Mouse (Mus musculus): ENCODE data around the gene Smc2.
A peak's percentile ranks its signal among the peaks of the same experiment; 100 is the strongest.
"Not testable (repeated sequence)": the region's sequence is repeated elsewhere in the genome, so short reads cannot be mapped to it uniquely, and the experiment has no call there.

Gene Smc2

DNA sequence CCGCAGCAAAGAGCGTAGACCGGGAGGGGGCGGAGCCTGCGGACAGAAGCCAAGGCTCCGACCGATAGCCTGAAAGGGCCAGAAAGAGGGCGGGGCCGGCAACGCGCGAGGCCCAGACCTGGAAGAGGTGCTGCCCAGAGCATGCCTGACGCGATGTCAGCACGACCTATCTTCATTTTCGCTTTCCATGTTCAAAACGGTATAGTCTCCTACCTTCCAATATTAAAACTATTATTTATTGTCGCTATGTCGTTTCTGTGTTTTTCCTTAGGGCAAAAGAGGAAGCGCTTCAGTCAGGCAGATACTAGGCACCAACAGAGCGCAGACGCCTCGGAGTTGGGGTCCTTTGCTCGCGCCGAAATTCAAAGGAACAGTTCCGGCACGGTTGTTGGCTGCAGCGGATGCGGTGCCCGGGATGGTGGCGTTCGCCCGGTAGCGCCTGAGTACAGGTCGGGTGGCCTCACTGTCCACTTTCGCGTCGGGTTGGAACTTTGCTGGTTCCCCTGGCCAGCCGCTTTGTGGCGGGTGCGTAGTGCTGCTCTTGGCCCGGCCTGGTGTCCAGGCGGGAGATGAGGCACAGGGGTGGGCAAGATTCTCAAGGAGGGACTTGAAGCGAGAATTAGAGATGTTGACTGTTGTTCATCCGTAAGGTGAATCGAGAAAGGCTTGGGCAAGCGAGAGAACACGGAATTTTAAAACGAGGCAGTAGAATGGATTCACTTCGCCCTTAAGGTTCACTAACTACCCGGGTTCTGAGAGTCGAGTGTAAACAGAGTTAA is at the start of gene Smc2:
TSS of gene Smc2 (plus strand) at position 358 of the 779 bp plus-strand sequence.
- peak; percentile 90 to 91 for DNase-seq (ENCODE audit: low spot score in 2 of 2)

DNA sequence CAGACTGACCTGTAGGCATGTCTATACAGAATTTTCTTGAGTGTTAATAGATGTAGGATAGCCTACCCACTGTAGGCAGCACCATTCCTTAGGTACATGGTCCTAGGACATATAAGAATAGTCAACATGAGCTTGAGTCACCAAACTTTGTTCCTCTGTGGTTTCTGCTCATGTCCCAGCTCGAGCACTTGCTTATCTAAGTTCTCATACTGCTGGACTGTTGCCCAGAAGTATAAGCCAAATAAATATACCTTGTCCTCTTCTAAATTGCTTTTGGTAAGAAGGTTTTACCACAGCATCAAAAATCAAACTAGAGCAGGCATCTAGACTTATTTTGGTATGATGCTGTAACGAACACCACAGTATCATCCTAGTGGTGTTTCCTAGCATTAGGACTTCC is 27.5 kb upstream of the Smc2 start:
- no peak for DNase-seq (ENCODE audit: low spot score in 2 of 2)

DNA sequence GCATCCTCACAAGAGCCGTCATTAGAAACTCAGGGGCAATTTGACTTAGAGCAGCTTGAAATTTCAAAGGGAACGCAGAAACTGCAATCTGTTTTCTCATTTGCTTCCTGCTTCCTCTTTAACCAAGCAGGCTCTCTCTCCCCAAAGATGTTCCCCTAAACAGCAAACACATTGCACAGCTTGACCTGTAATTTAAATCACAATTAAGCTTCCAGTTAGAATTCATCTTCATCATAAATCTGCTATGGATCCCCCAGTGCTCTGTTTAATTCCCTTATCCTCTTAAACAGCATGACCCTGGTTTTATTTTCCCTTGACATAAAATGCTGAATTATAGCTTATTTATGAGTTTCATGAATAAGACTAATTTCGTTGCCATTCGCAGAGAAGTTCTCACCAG is 15.4 kb upstream of the Smc2 start:
- DNase-seq (ENCODE audit: low spot score in 2 of 2), result no peak

DNA sequence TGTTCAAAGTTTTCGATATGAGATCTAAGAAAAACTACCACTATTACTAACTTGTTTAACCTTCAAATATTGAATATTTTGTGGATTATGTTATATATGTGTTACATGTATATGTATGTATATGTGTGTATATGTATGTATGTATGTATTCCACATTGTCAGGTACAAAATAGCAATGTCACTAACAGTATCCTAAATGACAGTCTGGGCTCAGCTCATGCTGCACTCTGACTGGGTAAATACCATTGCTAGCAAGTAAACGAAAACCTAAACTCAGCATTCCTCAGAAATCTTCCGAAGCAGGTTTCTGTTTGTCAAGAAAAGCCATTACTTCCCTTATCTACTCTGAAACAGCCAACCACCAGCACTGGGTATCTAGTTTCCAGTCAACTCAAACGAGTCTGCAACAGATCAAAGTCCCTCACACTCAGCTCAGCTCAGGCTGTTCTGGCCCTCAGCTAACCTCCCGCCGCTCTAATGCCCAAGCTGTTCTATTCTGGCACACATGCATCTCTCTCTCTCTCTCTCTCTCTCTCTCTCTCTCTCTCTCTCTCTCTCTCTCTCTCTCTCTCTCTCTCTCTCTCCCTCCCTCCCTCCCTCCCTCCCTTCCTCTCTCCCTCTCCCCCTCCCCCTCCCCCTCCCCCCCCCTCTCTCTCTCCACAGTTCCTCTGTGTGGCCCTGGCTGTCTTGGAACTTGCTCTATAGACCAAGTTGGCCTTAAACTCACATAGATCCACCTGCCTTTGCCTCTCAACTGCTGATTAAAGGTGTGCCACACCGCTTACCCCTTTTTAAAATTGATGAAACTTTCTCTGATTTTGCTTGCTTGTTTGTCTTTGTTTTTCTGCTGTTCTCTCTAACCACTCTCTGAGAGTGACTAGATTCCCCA is 9.5 kb upstream of the Smc2 start:
- no peak for DNase-seq (ENCODE audit: low spot score in 2 of 2)

DNA sequence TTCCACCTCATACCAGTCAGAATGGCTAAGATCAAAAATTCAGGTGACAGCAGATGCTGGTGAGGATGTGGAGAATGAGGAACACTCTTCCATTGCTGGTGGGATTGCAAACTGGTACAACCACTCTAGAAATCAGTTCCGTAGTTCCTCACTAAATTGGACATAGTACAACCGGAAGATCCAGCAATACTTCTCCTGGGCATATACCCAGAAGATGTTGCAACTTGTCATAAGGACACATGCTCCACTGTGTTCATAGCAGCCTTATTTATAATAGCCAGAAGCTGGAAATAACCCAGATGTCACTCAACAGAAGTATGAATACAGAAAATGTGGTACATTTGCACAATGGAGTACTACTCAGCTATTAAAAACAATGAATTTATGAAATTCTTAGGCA is 3.5 kb upstream of the Smc2 start:
- DNase-seq (ENCODE audit: low spot score in 2 of 2), result not testable (repeated sequence)

DNA sequence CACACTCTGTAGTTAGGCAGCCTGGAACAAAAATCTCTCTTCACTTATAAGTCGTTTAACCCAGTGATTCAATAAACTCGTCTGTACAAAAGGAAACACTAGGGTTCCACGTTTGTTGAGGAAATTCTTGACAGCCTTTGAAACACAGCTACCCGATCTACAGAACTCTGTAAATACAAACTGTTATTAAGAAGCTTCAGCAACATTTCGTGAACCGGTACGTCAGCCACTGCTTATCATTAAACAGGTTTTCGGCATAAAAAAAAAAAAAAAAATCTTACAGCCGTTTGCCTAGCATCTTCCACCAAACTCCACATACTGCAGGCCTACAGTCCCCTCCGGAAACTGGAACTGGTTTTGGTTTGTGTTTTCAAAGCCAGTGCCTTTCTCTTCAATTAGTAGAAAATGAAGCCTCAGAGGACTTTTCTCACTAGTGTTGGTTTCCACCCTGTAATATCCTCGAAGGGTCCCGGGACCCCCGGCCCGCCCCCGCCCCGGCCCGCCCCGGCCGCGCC is 615 bp upstream of the Smc2 start:
- no peak for DNase-seq (ENCODE audit: low spot score in 2 of 2)

DNA sequence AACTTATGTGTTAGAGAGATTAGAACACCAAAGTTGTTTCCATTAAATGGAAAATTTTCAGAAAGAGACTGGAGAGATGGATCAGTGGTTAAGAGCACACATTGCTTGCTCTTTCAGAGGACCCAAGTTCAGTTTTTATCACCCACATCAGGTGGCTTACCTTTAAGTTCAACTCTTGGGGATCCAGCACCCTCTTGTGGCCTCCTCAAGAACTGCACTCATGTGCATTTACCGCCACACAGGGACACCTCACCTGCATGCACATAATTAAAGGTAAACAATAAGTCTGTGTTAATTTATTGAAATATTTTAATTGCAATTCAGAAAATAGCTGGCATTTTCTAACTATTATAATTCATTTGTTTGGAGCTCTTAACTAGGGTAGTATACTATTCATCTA is 20.7 kb downstream of the Smc2 start:
- DNase-seq (ENCODE audit: low spot score in 2 of 2), result no peak

DNA sequence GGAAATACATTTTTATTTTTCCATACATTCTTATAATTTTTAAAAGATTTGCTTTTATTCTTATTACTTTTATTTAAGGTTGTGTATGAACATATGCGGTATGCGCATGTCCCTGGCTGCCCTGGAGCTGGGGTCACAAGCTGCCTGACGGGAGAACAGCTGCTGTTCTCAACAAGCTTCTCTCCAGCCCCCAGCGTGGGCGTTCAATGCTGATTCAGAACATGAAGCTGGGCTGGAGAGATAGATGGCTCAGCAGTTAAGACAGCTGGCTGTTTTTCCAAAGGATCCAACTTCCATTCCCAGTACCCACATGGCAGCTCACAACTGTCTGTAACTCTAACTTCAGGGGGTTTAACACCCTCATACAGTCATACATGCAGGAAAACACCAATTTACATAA is 22.3 kb downstream of the Smc2 start:
- no peak for DNase-seq (ENCODE audit: low spot score in 2 of 2)

DNA sequence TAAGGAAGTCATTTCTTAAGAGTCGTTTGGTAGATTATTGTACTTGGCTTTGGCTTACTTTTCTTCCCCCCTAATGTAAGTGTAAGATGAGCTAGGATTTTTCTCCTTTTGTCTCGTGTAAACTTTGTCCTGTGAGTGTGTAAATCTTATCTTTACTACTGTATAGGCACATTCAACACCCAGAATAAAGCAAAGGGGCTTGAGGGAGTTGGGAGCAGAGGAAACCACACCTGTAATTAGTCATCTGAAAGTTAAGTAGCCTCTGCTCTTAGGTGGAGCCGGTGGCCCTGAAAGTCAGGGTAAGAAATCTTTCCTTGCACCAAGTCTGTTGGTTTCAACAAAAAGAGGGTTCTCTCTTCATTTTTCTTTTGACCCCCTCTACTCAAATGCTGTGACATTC is 34.4 kb downstream of the Smc2 start:
- DNase-seq (ENCODE audit: low spot score in 2 of 2), result no peak

DNA sequence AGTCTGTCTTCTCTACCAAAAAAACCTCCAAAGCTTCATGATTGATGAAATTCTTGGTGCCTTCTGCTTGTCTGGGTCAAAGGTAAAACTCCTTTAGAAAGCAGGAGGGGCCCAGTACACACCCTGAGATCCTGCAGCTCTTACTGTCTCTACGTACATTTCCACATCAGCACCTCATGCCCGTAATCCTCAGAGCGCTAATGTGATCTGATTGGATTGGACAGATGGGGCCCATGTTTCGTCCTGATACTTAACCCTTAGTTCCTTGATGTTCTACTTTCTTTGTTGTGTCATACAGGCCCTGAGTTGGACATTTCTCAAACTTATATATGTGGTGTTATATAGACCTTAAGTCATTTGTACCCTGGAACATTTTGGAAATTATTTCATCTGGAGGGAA is 48.4 kb downstream of the Smc2 start:
- no peak for DNase-seq (ENCODE audit: low spot score in 2 of 2)

DNA sequence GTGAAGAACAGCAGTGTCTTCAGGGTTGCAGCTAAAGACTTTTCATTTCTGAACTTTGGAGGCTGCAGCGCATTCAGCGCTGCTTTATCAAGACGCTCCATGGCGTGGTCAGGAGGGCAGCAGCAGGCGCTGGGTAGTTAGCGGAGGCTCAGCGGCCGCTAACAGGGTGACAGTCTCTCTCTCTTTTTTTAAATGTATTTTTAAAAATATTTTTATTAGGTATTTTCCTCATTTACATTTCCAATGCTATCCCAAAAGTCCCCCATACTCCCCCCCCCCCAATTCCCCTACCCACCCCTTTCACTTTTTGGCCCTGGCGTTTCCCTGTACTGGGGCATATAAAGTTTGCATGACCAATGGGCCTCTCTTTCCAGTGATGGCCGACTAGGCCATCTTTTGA is 58.1 kb downstream of the Smc2 start, which contains the start of gene Vma21-ps:
TSS of gene Vma21-ps (minus strand) at position 101 of the 400 bp plus-strand sequence.
- not testable (repeated sequence) for DNase-seq (ENCODE audit: low spot score in 2 of 2)

DNA sequence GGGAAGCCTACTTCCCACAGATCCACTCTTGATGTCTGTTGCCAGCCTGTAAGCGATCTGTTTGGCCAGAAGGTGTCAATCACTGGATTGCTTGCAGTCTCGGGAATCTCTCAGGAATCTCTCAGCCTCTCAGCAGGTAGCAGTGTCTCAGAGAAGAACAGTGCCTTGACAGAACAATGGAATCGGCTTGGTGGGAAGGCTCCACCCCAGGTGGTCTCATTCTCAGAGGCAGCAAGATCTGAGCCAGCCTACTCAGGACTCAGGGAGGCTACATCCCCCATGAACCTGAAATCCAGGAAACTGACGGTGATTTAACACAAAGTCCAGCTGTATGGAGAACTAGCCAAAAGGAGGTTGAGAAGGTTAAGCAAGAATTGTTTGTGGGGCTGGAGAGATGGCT is 78.5 kb downstream of the Smc2 start:
- DNase-seq (ENCODE audit: low spot score in 2 of 2), result no peak

DNA sequence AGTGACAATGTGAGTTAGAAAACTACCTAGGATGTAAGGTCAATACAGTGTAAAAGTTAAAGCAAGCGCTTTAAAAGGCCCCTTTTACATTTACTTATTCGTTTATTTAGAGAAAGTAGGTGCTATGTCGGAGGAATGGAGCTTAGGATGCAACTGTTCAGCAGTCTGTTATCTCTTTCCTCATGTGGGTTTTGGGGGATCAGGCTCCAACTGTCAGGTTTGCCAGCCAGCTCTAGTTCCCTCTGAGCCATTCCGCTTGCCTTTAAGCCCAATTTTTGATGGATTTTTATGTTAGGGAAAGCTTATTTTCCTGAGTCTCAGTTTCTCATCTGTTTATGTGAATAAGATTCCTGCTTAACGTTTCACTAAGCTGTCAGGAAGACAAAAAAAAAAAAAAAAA is 80.3 kb downstream of the Smc2 start:
- DNase-seq (ENCODE audit: low spot score in 2 of 2), result no peak

DNA sequence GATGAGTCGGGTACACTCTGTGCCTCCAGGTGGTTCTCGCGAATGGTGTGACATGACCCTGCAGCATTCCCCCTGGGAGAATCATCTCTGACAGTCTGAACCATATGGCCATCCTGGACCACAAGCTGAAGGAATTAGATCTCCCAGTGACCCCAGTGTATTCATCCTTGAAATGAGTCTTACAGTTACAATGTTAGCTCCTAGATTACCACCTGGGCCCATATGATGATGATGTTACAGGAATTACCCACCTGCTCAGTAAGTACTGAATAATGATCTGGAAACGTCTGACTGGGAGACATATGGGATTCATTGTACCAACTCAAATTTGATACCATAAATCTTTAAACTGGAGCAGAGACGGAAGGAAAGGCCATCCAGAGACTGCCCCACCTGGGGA is 87.4 kb downstream of the Smc2 start:
- DNase-seq (ENCODE audit: low spot score in 2 of 2), result no peak

DNA sequence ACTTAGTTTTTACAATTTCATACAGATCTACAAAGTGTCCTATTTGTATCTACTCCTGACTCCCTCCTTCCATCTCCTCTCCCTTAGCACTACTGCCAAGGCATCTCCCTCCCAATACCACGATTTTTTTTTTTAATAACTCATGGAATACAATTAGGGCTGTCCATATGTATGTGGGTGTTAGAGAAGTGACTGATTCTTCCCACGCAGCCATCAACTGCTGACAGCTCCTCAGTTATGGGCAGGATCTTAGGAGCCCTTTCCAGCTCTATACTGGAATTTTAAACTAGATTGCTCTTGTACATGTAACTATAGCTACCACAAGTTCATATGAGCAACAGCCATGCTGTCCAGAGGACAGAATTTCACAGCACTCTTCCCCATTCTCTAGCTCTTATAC is 91.6 kb downstream of the Smc2 start:
- DNase-seq (ENCODE audit: low spot score in 2 of 2), result no peak
